Mouse (Mus musculus): ENCODE results near the gene Ilkap.
A peak's percentile ranks its signal among the peaks of the same experiment; 100 is the strongest.

Gene Ilkap

GRCm38 (mm10) chr1:91356105-91356504 is 42.5 kb downstream of the Ilkap start:
- DNase-seq: no peak

GRCm38 (mm10) chr1:91352277-91352676 is 46.3 kb downstream of the Ilkap start:
- no peak for DNase-seq

DNA sequence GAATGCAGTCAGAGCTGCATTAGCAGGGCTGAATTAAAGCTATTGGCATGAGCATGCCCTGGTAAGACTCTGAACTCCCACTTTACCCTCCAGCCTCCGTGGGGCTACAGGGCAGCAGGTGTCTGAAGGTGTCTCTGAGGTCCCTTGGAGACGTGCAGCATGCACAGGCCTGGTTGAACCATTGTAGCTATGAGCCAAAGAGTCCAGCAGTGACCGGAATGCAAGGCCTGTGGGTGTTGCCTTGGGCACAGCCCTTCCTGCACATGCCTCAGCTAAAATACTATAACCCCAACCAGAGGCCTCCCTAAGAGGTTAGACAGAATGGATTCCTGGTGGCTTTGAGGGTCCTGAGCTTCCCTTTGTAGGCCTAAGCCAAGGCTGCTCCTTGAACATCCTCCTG is 47.4 kb downstream of the Ilkap start:
- DNase-seq: no peak

- no peak for DNase-seq
Observed at GRCm38 (mm10) chr1:91350841-91351240, 47.8 kb downstream of the Ilkap start, which contains the start of gene Klhl30. TSS of gene Klhl30 (plus strand) at chr1:91351016.

DNA sequence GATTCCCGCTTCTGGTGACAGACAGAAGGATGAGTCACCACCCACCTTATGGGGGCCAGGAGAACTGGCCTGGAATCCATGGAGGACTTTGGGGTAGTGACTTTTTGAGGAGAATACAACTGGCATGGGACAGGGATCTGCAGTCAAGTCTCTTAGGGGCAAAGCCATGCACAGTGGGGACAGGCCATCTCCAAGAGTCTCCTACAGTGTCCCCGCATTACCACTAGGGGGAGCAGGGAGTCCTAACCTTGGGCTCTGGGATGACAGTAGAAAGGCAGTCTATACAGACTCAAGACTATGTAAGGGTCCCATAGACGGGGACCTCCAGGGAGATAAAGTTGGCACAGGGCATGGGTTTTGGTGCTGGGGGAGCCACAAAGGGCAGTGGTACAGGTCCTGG is 51.7 kb downstream of the Ilkap start:
- peak; percentile 80 to 87 for DNase-seq

DNA sequence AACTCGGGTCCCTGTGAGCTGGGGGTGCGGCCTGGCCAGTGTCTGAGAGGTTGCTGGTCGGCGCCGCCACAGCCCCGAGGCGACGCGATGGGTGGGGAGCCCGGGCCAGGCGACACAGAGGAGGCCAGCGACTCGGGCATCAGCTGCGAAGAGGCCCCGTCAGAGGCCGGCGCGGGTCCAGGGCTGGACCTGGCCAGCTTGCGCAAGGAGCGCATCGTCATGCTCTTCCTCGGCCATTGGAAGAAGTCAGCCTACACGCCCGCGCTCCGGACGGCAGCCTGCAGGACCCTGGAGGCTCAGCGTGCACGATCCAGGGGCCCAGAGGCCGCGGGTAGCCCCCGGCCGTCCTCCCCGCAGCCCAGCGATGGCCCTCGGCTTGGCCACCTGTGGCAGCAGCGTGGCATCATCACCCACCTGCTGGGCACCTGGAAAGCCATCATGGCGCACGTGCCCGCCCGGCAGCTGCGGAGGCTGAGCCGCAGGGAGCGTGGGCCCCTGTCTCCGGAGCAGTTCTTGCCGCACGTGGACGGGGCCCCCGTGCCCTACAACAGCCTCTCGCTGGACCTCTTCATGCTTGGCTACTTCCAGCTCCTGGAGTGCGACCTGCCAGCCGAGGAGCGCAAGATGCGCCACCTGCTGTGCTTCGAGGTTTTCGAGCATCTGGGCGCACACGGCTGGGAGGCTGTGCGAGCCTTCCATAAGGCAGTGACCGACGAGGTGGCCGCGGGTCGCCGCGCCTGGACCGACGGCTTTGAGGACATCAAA is 53.5 kb downstream of the Ilkap start:
- peak; percentile 70 to 74 for DNase-seq

DNA sequence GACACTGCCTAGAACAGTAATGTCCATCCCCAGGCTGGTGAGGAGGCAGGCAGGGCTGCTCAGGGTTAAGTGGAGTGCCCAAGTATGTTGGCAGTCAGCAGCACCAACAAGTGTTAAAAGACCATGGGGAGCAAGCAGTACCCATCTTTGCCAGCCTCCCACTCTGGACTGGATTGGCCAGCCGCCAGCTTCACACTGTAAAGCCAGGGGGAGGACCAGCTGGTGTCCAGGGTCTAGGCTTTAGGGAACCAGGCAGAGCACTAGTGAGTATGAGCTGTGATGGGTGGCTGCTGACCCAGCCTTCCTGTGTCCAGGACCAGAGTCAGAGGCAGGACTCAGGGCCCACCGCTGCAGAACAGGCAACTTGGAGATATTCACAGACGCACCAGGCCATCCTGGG is 54.6 kb downstream of the Ilkap start:
- peak; percentile 60 to 69 for DNase-seq

GRCm38 (mm10) chr1:91337355-91337754 is 61.3 kb downstream of the Ilkap start:
- DNase-seq: no peak

DNA sequence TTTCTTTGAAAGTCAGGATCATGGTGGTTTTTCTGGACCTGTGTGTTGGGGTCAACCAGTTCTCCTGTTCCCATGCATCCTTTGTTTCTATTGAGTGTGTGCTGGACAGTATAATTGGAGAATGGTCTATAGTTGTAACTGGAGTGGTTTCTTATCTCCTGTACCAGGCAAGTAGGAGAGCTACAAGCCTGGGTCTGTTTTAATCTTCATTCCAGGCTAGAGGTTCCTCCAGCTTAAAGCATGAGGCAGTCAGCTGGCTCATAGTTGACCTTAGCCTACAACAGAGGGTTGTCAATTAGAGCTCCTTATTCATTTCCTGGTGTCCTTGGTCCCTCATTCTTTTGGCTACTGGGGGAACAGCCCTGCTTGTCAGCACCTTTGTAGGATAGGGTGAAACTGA is 65.0 kb downstream of the Ilkap start:
- no peak for DNase-seq

DNA sequence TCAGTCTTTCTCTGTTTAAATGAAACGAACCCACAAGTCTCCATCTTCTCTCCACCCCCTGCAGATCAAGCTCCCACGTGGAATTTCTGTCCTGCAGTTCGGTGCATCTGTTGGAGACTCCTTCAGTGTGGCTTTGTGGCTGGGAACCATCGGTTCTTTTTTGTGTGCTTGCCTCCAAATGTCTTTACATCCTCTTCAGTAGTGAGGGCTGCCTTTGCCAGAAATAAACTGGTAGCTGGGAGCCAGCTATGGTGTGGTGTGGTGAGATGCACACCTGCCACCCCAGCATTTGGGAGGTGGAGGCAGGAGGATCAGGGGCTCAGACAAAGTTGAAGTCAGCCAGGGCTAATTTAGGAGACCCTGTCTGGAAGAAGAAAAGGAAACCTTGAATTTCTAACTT is 66.5 kb downstream of the Ilkap start:
- no peak for DNase-seq

DNA sequence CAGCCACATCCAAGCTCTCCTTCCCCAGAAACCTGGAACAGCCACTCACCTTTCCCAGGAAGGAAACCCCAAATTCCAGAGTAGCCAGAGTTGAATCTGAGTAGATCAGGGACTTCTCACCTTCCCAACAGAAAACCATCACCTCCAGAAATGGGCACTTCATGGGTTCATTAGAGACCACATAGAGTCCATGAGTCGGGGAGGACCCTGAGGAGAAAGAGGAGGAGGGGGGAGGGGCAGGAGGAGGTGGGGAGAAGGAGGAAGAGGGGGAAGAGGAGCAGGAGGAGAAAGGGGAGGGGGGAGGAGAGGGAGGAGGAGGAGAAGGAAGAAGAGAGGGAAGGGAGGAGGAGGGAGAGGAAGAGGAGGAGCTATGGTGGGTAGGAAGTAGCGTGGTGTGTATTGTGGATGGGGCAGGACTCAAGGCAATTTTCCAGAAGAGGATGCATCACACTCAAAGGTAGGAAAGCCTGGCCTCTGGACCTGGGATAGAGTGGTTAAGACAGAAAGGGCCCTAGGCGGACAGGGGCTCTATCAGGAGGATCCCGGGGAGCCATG is 73.0 kb downstream of the Ilkap start:
- no peak for DNase-seq

GRCm38 (mm10) chr1:91324646-91325045 is 74.0 kb downstream of the Ilkap start:
- DNase-seq: no peak

All from cerebellum, postnatal 10 days (tissue).